Mouse (Mus musculus): ENCODE results near the gene S100a16. TPM values are rescaled to one million over a fixed set of nuclear protein-coding genes. Genes with fewer than 3 reads are reported as not detected.

S100a16 gene
- 10 to 100 TPM; 60.2 to 70.1 TPM for total RNA-seq (2021)
- long read RNA-seq, experiment 1, transcript S100a16-202 (3 exons, 1,127 nt): major isoform, 29 of 43 reads
- long read RNA-seq, experiment 1, transcript S100a16-201 (3 exons, 1,123 nt): minor isoform, 7 of 43 reads
- long read RNA-seq, experiment 1, partial matches to known transcripts: 3 of 43 reads
- long read RNA-seq, experiment 1, other reads (novel, unspliced or antisense): 1 of 43 reads
- long read RNA-seq, experiment 2, transcript S100a16-202 (3 exons, 1,127 nt): major isoform, 38 of 55 reads
- long read RNA-seq, experiment 2, transcript S100a16-201 (3 exons, 1,123 nt): minor isoform, 11 of 55 reads
- long read RNA-seq, experiment 2, partial matches to known transcripts: 2 of 55 reads
- long read RNA-seq, experiment 2, other reads (novel, unspliced or antisense): 3 of 55 reads

DNA sequence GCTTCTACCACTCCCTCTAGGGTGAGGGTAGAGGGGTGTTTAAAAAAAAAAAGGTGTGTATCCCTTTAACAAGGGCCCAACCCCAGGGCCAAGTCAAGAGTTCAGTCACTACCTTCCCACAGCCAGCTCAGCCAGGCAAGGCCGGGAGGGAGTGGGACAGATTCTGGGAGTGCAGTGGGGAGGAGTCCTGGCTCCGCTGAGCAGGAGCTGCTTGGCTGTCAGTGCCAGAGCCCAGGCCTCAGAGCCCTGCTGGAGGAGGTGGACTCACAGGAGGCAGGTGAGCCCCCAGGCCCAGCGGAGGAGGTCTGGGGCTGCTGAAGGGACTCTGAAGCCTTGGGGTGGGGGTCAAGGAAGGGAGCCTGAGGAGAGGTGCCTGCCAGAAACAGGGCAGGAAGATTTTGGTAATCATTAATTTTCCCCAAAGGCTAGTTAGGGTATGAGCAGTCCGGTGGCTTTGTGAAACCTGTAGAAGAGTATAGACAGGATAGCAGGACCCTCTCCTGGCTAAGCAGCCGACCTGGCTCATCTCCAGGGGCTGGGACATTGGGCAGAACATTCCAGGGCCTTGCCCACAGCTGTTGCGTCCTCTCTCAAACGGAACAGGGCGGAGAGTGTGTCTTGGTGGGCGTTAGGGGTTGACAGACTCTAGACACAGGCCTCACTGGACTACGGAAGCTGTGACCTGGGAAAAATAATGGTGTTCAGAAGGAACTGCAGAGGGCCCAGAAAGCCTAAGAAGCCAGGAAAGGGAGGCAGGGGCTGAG is at the start of gene S100a16:
Gene S100a16, plus strand, starts transcription at position 114 of the 764 bp plus-strand sequence.
- TF ChIP-seq CTCF (IDR thresholded peaks at IDR 0.05): no peak
- intact Hi-C loops (cut with DNase I): no loop called here
- Histone ChIP-seq H3K27ac (peak within 1 kb of the TSS; percentile 81), H3K4me3 (peak within 1 kb of the TSS; percentile 33)
- DNase-seq (ENCODE audit: extremely low spot score in 1 of 2, low spot score in 2 of 2): peak in 1 of 2 experiments; percentile 38

DNA sequence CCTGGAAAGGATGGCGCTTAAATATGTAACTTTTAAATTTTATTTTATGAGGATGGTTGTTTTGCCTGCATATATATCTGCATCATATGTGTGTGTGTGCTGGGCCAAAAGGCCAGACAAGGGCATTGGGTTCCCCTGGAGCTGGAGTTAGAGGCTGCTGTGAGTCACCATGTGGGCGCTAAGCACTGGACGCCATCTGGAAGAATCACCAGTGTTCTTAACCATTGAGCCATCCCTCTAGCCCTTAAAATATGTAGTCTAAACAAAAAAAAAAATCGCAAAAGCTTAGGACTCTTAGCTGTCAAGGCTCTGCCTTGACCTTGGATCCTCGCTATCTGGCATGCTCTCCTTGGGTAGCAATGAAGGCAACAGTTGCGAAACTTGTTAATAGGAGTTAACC is 48.5 kb upstream of the S100a16 start:
- DNase-seq (ENCODE audit: extremely low spot score in 1 of 2, low spot score in 2 of 2): no peak
- Histone ChIP-seq H3K4me3 (no peak overlapping the region), H3K27ac (no peak overlapping the region)
- intact Hi-C loops (cut with DNase I): no loop called here
- TF ChIP-seq CTCF (IDR thresholded peaks at IDR 0.05): no peak

DNA sequence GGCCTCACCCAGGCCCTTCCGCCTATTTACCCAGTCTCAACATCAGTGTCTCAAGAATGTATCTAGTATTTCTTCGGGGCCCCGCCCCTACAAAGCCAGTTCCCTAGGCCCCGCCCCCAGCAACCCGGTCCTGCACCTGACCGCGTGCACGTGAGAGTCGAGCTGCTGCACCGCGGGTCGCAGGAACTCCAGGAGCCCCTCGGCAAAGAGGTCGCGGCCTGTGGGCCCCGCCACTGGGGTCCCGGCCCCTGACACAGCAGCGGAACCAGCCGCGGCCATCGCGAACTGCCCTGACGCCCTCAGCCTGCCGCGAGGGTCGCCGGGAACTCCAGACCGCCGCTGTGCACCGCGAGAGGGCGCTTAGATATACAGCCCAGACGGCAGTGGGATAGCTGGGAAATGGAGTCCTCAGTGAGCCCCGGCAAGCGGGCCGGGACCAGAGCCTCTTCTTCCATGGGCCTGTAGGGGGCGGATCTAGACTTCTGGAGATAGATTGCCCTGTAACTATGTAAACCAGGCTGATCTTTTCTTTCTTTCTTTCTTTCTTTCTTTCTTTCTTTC is 46.3 kb upstream of the S100a16 start, which contains the start of gene Snapin:
Gene Snapin, minus strand, starts transcription at position 338 of the 561 bp plus-strand sequence.
- intact Hi-C loops (cut with DNase I): loop anchor here (1.0 to 2.0 kb wide), 3 partner anchors 124 to 219 kb away; no protein-coding TSS in a partner anchor
- peak within 1 kb of the TSS; percentile 94 for H3K4me3 ChIP-seq
- peak; percentile 92 to 95 for DNase-seq (ENCODE audit: extremely low spot score in 1 of 2, low spot score in 2 of 2)
- peak within 1 kb of the TSS; percentile 98 for H3K27ac ChIP-seq
- peak; percentile 79 for TF ChIP-seq CTCF (IDR thresholded peaks at IDR 0.05)

DNA sequence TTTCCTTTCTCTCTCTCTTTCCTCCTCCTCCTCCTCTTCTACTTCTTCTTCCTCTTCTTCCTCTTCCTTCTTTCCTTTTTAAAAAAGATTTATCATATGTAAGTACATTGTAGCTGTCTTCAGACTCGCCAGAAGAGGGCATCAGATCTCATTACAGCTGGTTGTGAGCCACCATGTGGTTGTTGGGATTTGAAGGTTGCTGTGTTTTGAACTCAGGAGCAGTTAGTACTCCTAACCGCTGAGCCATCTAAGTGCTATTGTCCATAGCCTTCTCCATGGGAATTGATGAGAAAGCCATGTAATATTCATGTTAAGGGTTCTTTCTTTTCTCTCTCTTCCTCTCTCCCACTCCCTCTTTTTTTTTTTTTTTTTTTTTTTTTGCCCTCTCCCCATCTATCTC is 45.7 kb upstream of the S100a16 start:
- Histone ChIP-seq H3K4me3 (no peak overlapping the region; the same call in 1 of the 2 replicates), H3K27ac (no peak overlapping the region)
- no peak; the same call in none of the 2 replicates for TF ChIP-seq CTCF (IDR thresholded peaks at IDR 0.05)
- intact Hi-C loops (cut with DNase I): loop anchor here (1.0 to 2.0 kb wide), 3 partner anchors 123 to 218 kb away; no protein-coding TSS in a partner anchor
- DNase-seq (ENCODE audit: extremely low spot score in 1 of 2, low spot score in 2 of 2): no peak

DNA sequence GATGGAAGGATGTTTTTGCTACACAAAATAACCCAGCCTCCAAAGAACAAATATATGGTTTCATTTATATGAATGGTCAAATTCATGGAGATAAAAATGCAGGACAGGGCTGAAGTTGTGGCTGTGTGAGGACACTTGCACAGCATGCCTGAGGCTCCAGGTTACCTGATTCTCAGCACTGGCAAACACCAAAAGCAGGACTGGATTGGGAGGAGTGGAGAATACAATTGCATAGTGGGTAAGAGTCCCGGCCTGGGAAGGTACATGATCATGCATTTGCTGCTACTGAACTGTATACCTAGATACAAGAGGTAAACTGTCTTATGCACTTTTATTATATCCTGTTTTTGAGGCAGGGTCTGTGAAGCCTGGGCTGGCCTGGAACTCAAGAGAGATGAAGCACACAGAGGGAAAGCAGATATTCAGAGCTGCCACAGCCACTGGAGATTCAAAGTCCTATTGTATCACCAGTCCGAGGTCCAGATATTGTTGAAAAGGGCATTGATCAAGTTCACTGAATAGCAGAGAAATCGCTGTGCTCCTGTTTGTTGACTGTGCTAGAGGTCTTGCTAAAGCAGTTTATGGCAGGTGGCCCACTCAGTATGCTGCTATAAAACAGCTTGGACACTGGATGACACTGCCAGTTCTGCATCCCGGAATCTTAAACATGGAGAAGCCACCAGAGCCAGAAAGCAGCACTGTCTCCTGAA is 43.1 kb upstream of the S100a16 start:
- H3K4me3 ChIP-seq: no peak overlapping the region
- no peak for DNase-seq (ENCODE audit: extremely low spot score in 1 of 2, low spot score in 2 of 2)
- intact Hi-C loops (cut with DNase I): no loop called here
- TF ChIP-seq CTCF (IDR thresholded peaks at IDR 0.05): no peak
- no peak overlapping the region for H3K27ac ChIP-seq

DNA sequence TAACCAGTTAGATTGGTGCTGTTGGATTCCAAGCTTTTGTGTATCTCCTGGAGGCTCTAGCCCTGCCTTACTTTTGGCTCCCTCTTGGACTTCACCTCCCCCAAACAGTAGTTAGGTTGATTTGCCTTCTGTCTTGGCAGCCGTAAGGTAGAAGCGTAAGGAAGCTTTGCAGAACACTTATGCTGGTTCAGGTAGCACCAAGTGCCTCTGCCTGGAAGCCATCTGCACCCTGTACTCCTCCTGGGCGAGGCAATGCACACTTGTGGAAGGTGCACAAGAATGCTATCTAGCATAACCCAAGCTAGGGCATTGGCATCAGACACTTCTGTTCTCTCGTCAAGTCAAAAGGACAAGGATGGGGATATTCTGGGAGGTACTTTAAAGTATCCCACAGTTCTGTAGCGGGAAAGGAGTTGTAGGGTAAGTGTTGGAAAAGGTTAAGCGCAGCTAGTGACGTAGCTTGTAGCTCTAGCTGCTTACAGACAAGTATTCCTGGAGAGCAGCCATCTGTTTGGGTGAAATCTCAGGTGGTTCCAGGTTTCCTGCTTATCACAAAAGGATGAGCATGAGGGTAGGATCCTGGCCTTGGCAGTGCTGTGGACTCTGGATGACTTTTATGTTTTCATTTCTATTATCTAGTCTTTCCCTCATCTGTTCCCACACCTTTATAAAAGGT is 41.1 kb upstream of the S100a16 start:
- no peak overlapping the region for H3K27ac ChIP-seq
- DNase-seq (ENCODE audit: extremely low spot score in 1 of 2, low spot score in 2 of 2): no peak
- no peak overlapping the region for H3K4me3 ChIP-seq
- intact Hi-C loops (cut with DNase I): no loop called here
- TF ChIP-seq CTCF (IDR thresholded peaks at IDR 0.05): no peak

DNA sequence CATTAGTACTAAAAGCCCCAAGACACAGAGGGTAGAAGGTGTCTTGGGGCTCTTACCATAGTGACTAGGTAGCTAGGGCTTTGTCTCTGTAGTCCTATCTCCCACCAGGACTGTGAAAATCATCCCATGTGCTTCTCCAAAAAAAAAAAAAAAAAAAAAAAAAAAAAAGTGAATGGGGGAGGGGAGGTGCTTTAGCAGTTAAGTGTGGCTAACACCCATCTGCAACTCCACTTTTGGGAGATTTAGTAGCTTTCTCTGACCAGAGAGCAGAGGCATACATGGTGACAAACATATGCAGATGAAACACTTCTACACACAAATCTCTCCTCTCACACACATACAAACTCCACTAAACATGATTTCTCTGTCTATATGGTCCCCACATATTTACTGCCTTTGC is 39.5 kb upstream of the S100a16 start:
- TF ChIP-seq CTCF (IDR thresholded peaks at IDR 0.05): no peak
- no peak for DNase-seq (ENCODE audit: extremely low spot score in 1 of 2, low spot score in 2 of 2)
- Histone ChIP-seq H3K4me3 (no peak overlapping the region), H3K27ac (no peak overlapping the region)
- intact Hi-C loops (cut with DNase I): no loop called here

DNA sequence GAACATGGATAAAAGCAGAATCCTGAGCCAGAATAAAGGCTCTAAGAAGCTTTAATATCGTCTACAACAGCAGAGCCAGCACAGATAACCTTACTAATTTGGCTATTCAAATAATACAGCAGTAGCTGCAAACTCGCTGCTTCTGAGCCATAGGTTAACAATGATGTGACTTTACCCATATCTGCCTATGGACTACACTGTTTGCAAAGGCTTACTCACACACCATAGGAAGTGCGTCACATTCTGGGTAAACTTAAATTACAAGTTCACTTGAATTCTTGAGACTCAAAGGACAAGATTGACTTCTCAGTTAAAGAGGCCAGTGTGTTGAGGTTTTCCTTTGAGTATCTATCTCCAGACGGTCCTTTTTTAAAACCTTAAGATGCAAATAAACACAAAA is 33.6 kb upstream of the S100a16 start:
- Histone ChIP-seq H3K27ac (no peak overlapping the region), H3K4me3 (no peak overlapping the region)
- no peak for TF ChIP-seq CTCF (IDR thresholded peaks at IDR 0.05)
- no peak for DNase-seq (ENCODE audit: extremely low spot score in 1 of 2, low spot score in 2 of 2)
- intact Hi-C loops (cut with DNase I): no loop called here

DNA sequence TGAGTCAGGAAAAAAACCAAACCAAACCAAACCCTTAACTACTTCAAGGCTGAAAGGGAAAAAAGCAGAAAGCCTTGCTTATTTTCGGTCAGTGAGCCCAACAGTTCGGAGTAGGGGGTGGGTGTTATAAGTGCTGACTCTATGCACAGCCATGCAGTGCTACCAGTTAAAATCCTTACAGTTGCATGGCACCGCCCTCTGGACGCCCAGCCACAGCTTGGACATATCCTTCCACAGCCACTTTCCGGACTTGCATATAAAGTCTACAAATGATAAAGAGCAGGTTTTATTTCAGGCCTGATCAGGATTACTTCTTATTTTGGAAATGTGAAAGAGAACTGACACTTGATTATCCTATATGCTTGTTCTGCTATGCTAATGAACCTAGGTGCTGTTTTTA is 31.8 kb upstream of the S100a16 start:
- intact Hi-C loops (cut with DNase I): loop anchor here (5.0 kb wide), 2 partner anchors 112 to 147 kb away; partner anchors contain the start of gene S100a7a

DNA sequence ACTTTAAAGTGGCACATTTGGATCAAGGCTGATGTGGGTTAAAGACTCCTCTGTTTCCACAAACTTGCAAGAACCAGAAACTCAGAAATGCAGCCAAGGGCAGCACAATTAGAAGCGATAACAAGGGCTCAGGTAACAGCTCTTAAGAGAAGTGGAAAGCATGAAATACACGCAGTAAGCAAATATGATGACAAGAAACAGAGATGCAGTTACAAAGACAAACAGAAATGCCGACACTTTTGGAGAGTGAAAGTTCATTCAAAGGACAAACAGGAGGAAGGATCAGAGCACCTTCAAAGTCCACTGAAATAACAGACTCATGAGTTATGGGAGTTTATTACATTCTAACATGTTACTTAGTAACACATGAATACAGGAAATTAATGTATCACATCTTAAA is 30.7 kb upstream of the S100a16 start:
- H3K4me3 ChIP-seq: no peak overlapping the region
- intact Hi-C loops (cut with DNase I): loop anchor here (5.0 kb wide), 2 partner anchors 111 to 146 kb away; partner anchors contain the start of gene S100a7a
- TF ChIP-seq CTCF (IDR thresholded peaks at IDR 0.05): no peak

More for the DNA sequence above, 31.8 kb upstream of the S100a16 start:
- no peak for TF ChIP-seq CTCF (IDR thresholded peaks at IDR 0.05)
- no peak for DNase-seq (ENCODE audit: extremely low spot score in 1 of 2, low spot score in 2 of 2)
- H3K4me3 ChIP-seq: no peak overlapping the region
- H3K27ac ChIP-seq: no peak overlapping the region

More for the DNA sequence above, 30.7 kb upstream of the S100a16 start:
- DNase-seq (ENCODE audit: extremely low spot score in 1 of 2, low spot score in 2 of 2): no peak
- no peak overlapping the region for H3K27ac ChIP-seq
